Mouse (Mus musculus) ES-E14 (cell line): ENCODE measurements around the gene Btg1.

Experiments used
- CHD2 ChIP-seq: IDR thresholded peaks from 2 replicates; pipeline ENCODE4 v1.6.1; 2014; ENCODE audit warnings: mild to moderate bottlenecking, low read depth, low read length, inconsistent platforms
- HCFC1 ChIP-seq: IDR thresholded peaks from 2 replicates; pipeline ENCODE4 v1.6.1; 2012; ENCODE audit warnings: low read length, inconsistent platforms, borderline replicate concordance; ENCODE audit not compliant: insufficient read depth
- MAFK ChIP-seq: IDR thresholded peaks from 2 replicates; pipeline ENCODE4 v1.6.1; 2014; ENCODE audit warnings: mild to moderate bottlenecking, low read depth, low read length, inconsistent platforms; ENCODE audit not compliant: insufficient read depth
- ZC3H11A ChIP-seq: IDR thresholded peaks from 2 replicates; pipeline ENCODE4 v1.6.1; 2012; ENCODE audit warnings: low read depth, mild to moderate bottlenecking, inconsistent platforms, low read length, borderline replicate concordance
- ZNF384 ChIP-seq: IDR thresholded peaks from 2 replicates; pipeline ENCODE4 v1.6.1; 2012; ENCODE audit warnings: low read depth, low read length, inconsistent platforms

DNA sequence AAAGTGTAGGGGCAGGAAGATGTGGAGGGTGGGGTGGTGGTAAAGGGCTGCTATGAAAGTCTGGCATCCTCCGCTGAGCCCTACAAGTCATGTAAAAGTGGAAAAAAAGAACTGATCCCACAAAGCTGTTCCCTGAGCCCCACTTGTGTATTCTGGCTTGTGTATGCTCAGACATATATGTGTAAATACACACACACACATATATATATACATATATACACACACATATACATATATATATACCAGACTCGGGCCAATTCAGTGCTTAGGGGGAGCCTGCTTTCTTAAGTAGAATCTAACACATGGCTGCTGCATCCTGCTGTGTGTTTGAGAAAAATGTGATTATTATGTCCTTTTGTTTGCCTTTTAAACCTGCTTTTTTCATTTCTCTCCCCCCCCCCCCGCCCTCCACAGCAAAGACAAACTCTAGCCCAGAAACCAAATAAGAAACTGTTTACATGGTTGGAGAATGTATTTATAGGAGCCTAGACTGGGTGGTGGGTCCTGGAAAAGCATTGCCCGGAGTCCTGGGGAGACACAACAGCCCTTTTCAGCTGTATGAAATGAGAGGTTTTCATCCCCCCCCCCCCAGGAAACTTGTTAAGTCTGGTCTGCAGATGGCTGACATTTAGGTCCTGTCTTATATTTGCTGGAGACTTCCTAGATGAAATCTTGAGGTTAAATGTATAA, 30.5 kb upstream of the Btg1 start:
- TF ChIP-seq ZNF384 = no peak
- no peak for TF ChIP-seq MAFK
- TF ChIP-seq CHD2 = no peak
- TF ChIP-seq ZC3H11A = no peak
- no peak for TF ChIP-seq HCFC1
